In the genomic region with DNA sequence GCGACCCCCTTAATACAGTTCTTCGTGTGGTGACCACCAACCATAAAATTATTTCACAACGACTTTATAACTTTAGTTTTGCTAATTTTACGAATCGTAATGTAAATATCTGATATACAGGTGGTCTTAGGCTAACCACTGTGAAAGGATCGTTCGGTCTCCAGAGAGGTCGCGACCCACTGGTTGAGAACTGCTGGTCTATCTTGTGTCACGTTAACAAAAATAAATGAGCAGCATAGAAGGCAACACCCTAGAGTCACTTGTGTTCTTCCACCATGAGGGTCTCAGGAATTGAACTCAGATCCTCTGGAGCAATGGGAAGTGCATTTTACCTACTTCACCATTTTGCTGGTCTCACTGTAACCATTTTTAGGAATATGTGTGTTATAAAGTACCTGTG, we compare ENCODE assay signal across 8 mouse cellular contexts. TPM values are rescaled to one million over a fixed set of nuclear protein-coding genes. Genes with fewer than 3 reads are reported as not detected.
A peak's percentile ranks its signal among the peaks of the same experiment; 100 is the strongest.
DNase-seq lines count a peak whose midpoint lies in the region; ATAC-seq and TF ChIP-seq lines count a peak whose summit lies in the region.

No protein-coding gene starts in this region.

- H3K4me1 ChIP-seq in testis, adult 2 months (ENCODE audit: control insufficient read depth, insufficient read depth, low read length), result peaks cover 6% of the 10 kb centered on the region
- peaks cover 11% of the 10 kb centered on the region for H3K4me1 ChIP-seq in liver, embryonic 11.5 days (replicated peaks; ENCODE audit: control insufficient read depth, insufficient read depth, low read length)

- ATAC-seq in liver, embryonic 11.5 days (replicated peaks; ENCODE audit: low FRiP score), result no peak

- peak overlapping the region; percentile 98 for H3K4me2 ChIP-seq in liver, embryonic 11.5 days

- H3K9ac ChIP-seq in liver, embryonic 11.5 days (ENCODE audit: low read depth, low read length), result no peak overlapping the region

- no peak for TF ChIP-seq CTCF in testis, adult 2 months (IDR thresholded peaks at IDR 0.05; ENCODE audit: control insufficient read depth, insufficient read depth, insufficient replicate concordance, low read depth, low read length)

- H3K27me3 ChIP-seq in testis, adult 2 months (ENCODE audit: control insufficient read depth, insufficient read depth, low read length), result no peaks in the 10 kb centered on the region
- H3K27me3 ChIP-seq in liver, embryonic 11.5 days (replicated peaks; ENCODE audit: control insufficient read depth, insufficient read depth, low read length), result no peaks in the 10 kb centered on the region

- 51% methylated on average over 10 of the region's 10 CpGs for WGBS in liver, embryonic 11.5 days

- intact Hi-C loops in heart, postnatal 14 days (cut with DNase I), result loop anchor here (2.0 to 5.0 kb wide), 4 partner anchors 19 to 221 kb away; partner anchors contain the start of genes Rac1 and Zdhhc4

- TF ChIP-seq POLR2A in testis, adult 2 months (IDR thresholded peaks at IDR 0.05; ENCODE audit: control insufficient read depth, low read depth, low read length), result no peak

- no peaks in the 10 kb centered on the region for H3K36me3 ChIP-seq in testis, adult 2 months (ENCODE audit: control insufficient read depth, insufficient read depth, low read length)
- H3K36me3 ChIP-seq in liver, embryonic 11.5 days (ENCODE audit: control insufficient read depth, insufficient read depth, low read length), result no peaks in the 10 kb centered on the region

- peak; percentile 93 for DNase-seq in heart, adult 11 months
- DNase-seq in heart, postnatal 14 days, result no peak
- DNase-seq in testis, postnatal 14 days (ENCODE audit: low spot score), result no peak
- no peak for DNase-seq in liver, embryonic 11.5 days (ENCODE audit: low spot score)
- no peak for DNase-seq in frontal cortex, postnatal 25 days (ENCODE audit: low spot score in 2 of 2)
- DNase-seq in cerebellum, postnatal 14 days, result no peak
- no peak for DNase-seq in frontal cortex, postnatal 36 days (ENCODE audit: low spot score in 2 of 2)

- H3K4me3 ChIP-seq in testis, adult 2 months (ENCODE audit: control insufficient read depth, low read depth, low read length), result peak overlapping the region; percentile 95
- no peak overlapping the region for H3K4me3 ChIP-seq in liver, embryonic 11.5 days (ENCODE audit: low read depth, low read length)

- H3K27ac ChIP-seq in testis, adult 2 months (ENCODE audit: control insufficient read depth, insufficient read depth, low read depth, low read length), result no peak overlapping the region; the same call in 1 of the 2 replicates
- H3K27ac ChIP-seq in liver, embryonic 11.5 days (ENCODE audit: low read depth, low read length), result no peak overlapping the region; the same call in 1 of the 2 replicates

- H3K9me3 ChIP-seq in liver, embryonic 11.5 days (ENCODE audit: control insufficient read depth, low read length), result no peaks in the 10 kb centered on the region

RNA-seq across cellular contexts. Expression of gene Rac1, which starts 20.0 kb away (rescaled TPM):
- 100 to 1,000 TPM; 257 to 259 TPM for total RNA-seq in heart, postnatal 14 days (2021)
- polyA plus RNA-seq in testis, adult 2 months (2012; rRNA removed), result 41.9 and 44.2 TPM in 2 replicates
- 352 and 370 TPM in 2 replicates for polyA plus RNA-seq in liver, embryonic 11.5 days (2014; fragmentation: Nextera tagmentation; extraction: Ambion mirVana)
